Comparison of ENCODE assay signal across 38 mouse cellular contexts in genomic region chr5:147329946-147330345, GRCm38 (mm10). TPM values are rescaled to one million over a fixed set of nuclear protein-coding genes. Genes with fewer than 3 reads are reported as not detected.
"Had no signal": no experiment of that assay in that cellular context is flagged by ENCODE, and none has a peak within 500 bp of the region (broad histone marks: within the 10 kb centered on the region; RNA-seq: fewer than 3 reads in every experiment).

No protein-coding gene starts in this region.

- ATAC-seq: forebrain, embryonic 13.5 days; forebrain, embryonic 14.5 days; forebrain, embryonic 15.5 days; forebrain, embryonic 16.5 days had no signal

- H3K27me3 ChIP-seq: embryonic facial prominence, embryonic 12.5 days; forebrain, embryonic 15.5 days had no signal

- H3K36me3 ChIP-seq: embryonic facial prominence, embryonic 10.5 days; embryonic facial prominence, embryonic 12.5 days; embryonic facial prominence, embryonic 13.5 days; embryonic facial prominence, embryonic 15.5 days; forebrain, embryonic 10.5 days; forebrain, embryonic 12.5 days; forebrain, embryonic 15.5 days had no signal

- H3K4me1 ChIP-seq: embryonic facial prominence, embryonic 15.5 days; forebrain, embryonic 12.5 days; forebrain, embryonic 13.5 days; forebrain, embryonic 15.5 days had no signal

- H3K9ac ChIP-seq: embryonic facial prominence, embryonic 12.5 days; embryonic facial prominence, embryonic 13.5 days; embryonic facial prominence, embryonic 15.5 days; forebrain, embryonic 12.5 days; forebrain, embryonic 13.5 days; forebrain, embryonic 15.5 days had no signal

- H3K27ac ChIP-seq: embryonic facial prominence, embryonic 10.5 days; embryonic facial prominence, embryonic 12.5 days; embryonic facial prominence, embryonic 13.5 days; embryonic facial prominence, embryonic 15.5 days; forebrain, embryonic 10.5 days; forebrain, embryonic 12.5 days; forebrain, embryonic 13.5 days; forebrain, embryonic 15.5 days; gastrocnemius, adult 2 months; heart, adult 2 months had no signal

- DNase-seq: cerebellum, adult 18-20 months; cerebellum, adult 2 months; cerebellum, adult 8-10 months; cerebellum, adult 9-10 months; cerebellum, adult 9-11 months; cerebellum, postnatal 10 days; cerebellum, postnatal 14 days; cerebellum, postnatal 25 days; cerebellum, postnatal 36 days; embryo, embryonic 11 days; gastrocnemius, adult 2 months; gastrocnemius, postnatal 10 days; gastrocnemius, postnatal 14 days; gastrocnemius, postnatal 25 days; gastrocnemius, postnatal 36 days; heart, adult 18-20 months; heart, adult 2 months had no signal

- H3K9me3 ChIP-seq: embryonic facial prominence, embryonic 10.5 days; embryonic facial prominence, embryonic 12.5 days; embryonic facial prominence, embryonic 13.5 days; embryonic facial prominence, embryonic 15.5 days; forebrain, embryonic 10.5 days; forebrain, embryonic 12.5 days; forebrain, embryonic 13.5 days; forebrain, embryonic 15.5 days had no signal

- H3K4me2 ChIP-seq: embryonic facial prominence, embryonic 12.5 days; embryonic facial prominence, embryonic 13.5 days; embryonic facial prominence, embryonic 15.5 days; forebrain, embryonic 12.5 days; forebrain, embryonic 13.5 days; forebrain, embryonic 15.5 days had no signal

- H3K4me3 ChIP-seq: embryonic facial prominence, embryonic 10.5 days; embryonic facial prominence, embryonic 12.5 days; embryonic facial prominence, embryonic 13.5 days; embryonic facial prominence, embryonic 15.5 days; erythroblast, embryonic 14.5 days; forebrain, embryonic 10.5 days; forebrain, embryonic 12.5 days; forebrain, embryonic 13.5 days; forebrain, embryonic 15.5 days; gastrocnemius, adult 2 months; heart, adult 2 months had no signal

RNA-seq across cellular contexts. Expression of gene Urad, which starts 7.7 kb away (rescaled TPM):
- total RNA-seq: common myeloid progenitor, adult 5-6 weeks; gastrocnemius, adult 18-20 months; gastrocnemius, adult 2 months; gastrocnemius, adult 8-10 months; gastrocnemius, postnatal 10 days; gastrocnemius, postnatal 14 days; gastrocnemius, postnatal 25 days; gastrocnemius, postnatal 36 days; gastrocnemius, postnatal 4 days; granulocyte monocyte progenitor cell, adult 5-6 weeks; heart, adult 18-20 months; heart, adult 2 months had no signal
- polyA plus RNA-seq: cerebellum, adult 2 months; cortical plate, adult 2 months; embryonic facial prominence, embryonic 10.5 days; embryonic facial prominence, embryonic 11.5 days; embryonic facial prominence, embryonic 12.5 days; embryonic facial prominence, embryonic 13.5 days; embryonic facial prominence, embryonic 14.5 days; embryonic facial prominence, embryonic 15.5 days; erythroblast, embryonic 14.5 days; forebrain, embryonic 10.5 days; forebrain, embryonic 12.5 days; forebrain, embryonic 13.5 days; forebrain, embryonic 14.5 days; forebrain, embryonic 15.5 days; forebrain, embryonic 16.5 days; frontal cortex, adult 2 months; gonadal fat pad, adult 2 months; heart, adult 2 months had no signal

RNA-seq across cellular contexts. Expression of gene Cdx2, which starts 22.9 kb away (rescaled TPM):
- total RNA-seq: common myeloid progenitor, adult 5-6 weeks; gastrocnemius, adult 18-20 months; gastrocnemius, adult 2 months; gastrocnemius, adult 8-10 months; gastrocnemius, postnatal 10 days; gastrocnemius, postnatal 14 days; gastrocnemius, postnatal 25 days; gastrocnemius, postnatal 36 days; gastrocnemius, postnatal 4 days; granulocyte monocyte progenitor cell, adult 5-6 weeks; heart, adult 18-20 months; heart, adult 2 months had no signal
- polyA plus RNA-seq: cerebellum, adult 2 months; cortical plate, adult 2 months; embryonic facial prominence, embryonic 10.5 days; embryonic facial prominence, embryonic 11.5 days; embryonic facial prominence, embryonic 12.5 days; embryonic facial prominence, embryonic 13.5 days; embryonic facial prominence, embryonic 14.5 days; embryonic facial prominence, embryonic 15.5 days; forebrain, embryonic 10.5 days; forebrain, embryonic 12.5 days; forebrain, embryonic 13.5 days; forebrain, embryonic 14.5 days; forebrain, embryonic 15.5 days; forebrain, embryonic 16.5 days; heart, adult 2 months had no signal
